Mouse (Mus musculus) forebrain, embryonic 11.5 days (tissue): ENCODE data around the gene Sestd1. TPM values are rescaled to one million over a fixed set of nuclear protein-coding genes. Genes with fewer than 3 reads are reported as not detected.

Source experiments
- ATAC-seq: fragments of 200-750 bp; cut with Nextera tagmentation; replicated peaks from 2 replicates; pipeline ENCODE4 v1.8.0; 2017; ENCODE audit warnings: moderate TSS enrichment; ENCODE audit not compliant: low FRiP score
- DNase-seq: peaks from one replicate; pipeline ENCODE4 v3.0.0-alpha.2; 2017; ENCODE audit warnings: low spot score
- H3K27ac ChIP-seq: fragments of 300-500 bp; sonication (generic); 2 replicates; pipeline ENCODE4 v1.5.1; 2014; ENCODE audit warnings: low read depth, low read length
- H3K27me3 ChIP-seq: fragments of 300-500 bp; sonication (generic); 2 replicates; pipeline ENCODE4 v1.6.1; 2014; ENCODE audit warnings: mild to moderate bottlenecking, low read length, mixed read lengths; ENCODE audit not compliant: control insufficient read depth, insufficient read depth
- H3K36me3 ChIP-seq: fragments of 300-500 bp; sonication (generic); 2 replicates; pipeline ENCODE4 v1.6.1; 2014; ENCODE audit warnings: mild to moderate bottlenecking, low read length, moderate library complexity, mixed read lengths; ENCODE audit not compliant: control insufficient read depth, insufficient read depth
- H3K4me1 ChIP-seq: fragments of 300-500 bp; sonication (generic); replicated peaks from 2 replicates; pipeline ENCODE4 v1.6.1; 2014; ENCODE audit warnings: low read length, mixed read lengths; ENCODE audit not compliant: control insufficient read depth, insufficient read depth
- H3K4me2 ChIP-seq: fragments of 300-500 bp; sonication (generic); 2 replicates; pipeline ENCODE4 v1.6.1; 2014; ENCODE audit warnings: low read depth, mild to moderate bottlenecking, low read length, moderate library complexity, mixed read lengths; ENCODE audit not compliant: severe bottlenecking
- H3K4me3 ChIP-seq: fragments of 300-500 bp; sonication (generic); 2 replicates; pipeline ENCODE4 v1.5.1; 2014; ENCODE audit warnings: low read depth, low read length
- H3K9ac ChIP-seq: fragments of 300-500 bp; sonication (generic); 2 replicates; pipeline ENCODE4 v1.6.1; 2014; ENCODE audit warnings: low read length
- H3K9me3 ChIP-seq: fragments of 300-500 bp; sonication (generic); 2 replicates; pipeline ENCODE4 v1.6.1; 2016; ENCODE audit warnings: low read length, mixed read lengths; ENCODE audit not compliant: control insufficient read depth
- WGBS: fragments of 180-500 bp; shearing (Covaris S2); extraction: QIAGEN DNeasy Blood & Tissue Kit; methylation state at CpG from one replicate; pipeline ENCODE4 v1.1.7; 2014; 5-methylcytosine and 5-hydroxymethylcytosine counted together
- polyA plus RNA-seq: library from polyadenylated mRNA; unstranded; fragments of >200 nt; fragmentation: Nextera tagmentation; extraction: Ambion mirVana; gene quantifications from 2 replicates; pipeline ENCODE4 v1.2.1, GENCODE M21; 2014

Sestd1 gene
- polyA plus RNA-seq, 1 experiment from 2014 or later, result 26.0 TPM

DNA sequence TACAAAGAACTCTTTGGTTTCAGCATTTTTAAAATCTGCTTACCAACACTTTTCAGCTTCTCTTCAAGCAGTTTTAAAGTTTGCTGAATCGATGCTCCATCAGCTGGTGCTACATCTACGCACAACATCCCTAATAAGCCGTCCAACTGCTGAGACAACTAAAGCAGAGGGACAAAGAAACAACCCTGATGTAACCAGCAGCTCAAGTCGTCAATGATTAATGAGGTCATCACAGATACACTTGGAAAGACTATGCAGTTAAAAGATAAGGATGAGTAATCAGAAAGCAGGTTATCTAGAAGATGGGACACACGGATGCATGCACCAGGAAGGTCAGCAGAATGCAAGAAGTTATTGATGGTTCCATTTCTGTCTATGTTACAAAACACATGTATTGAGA is 82.1 kb downstream of the Sestd1 start:
- Histone ChIP-seq H3K27me3 (no peaks in the 10 kb centered on the region), H3K36me3 (no peaks in the 10 kb centered on the region; the same call in 1 of the 2 replicates), H3K9me3 (no peaks in the 10 kb centered on the region), H3K4me3 (no peak overlapping the region), H3K4me1 (no peaks in the 10 kb centered on the region), H3K9ac (no peak overlapping the region), H3K27ac (no peak overlapping the region), H3K4me2 (no peak overlapping the region)
- WGBS, result 91% methylated on average over 5 of the region's 5 CpGs
- no peak for ATAC-seq
- DNase-seq, result no peak

DNA sequence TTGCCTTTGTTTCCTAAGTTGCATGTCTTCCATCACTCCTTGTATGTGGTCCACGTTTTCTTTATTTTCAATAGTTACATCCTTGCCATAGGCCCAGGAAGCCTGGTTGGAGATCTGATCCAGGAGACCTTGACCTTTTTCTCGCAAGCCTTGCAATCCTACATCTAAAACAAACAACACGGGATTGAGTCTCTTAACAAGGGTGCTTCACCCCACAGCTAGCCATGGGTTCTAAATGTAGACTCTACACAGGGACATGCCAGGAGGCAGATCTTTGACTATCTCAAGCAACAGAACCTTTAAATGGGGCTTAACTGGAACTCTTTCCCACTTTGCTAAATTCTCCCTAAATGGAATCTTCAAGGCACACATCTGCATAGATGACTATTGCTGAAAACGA is 83.6 kb downstream of the Sestd1 start:
- no peaks in the 10 kb centered on the region for H3K27me3 ChIP-seq
- H3K4me3 ChIP-seq, result no peak overlapping the region
- ATAC-seq, result no peak
- H3K9ac ChIP-seq, result no peak overlapping the region
- H3K27ac ChIP-seq, result no peak overlapping the region
- no peaks in the 10 kb centered on the region for H3K9me3 ChIP-seq
- H3K4me1 ChIP-seq, result no peaks in the 10 kb centered on the region
- H3K4me2 ChIP-seq, result no peak overlapping the region
- H3K36me3 ChIP-seq, result no peaks in the 10 kb centered on the region; the same call in 1 of the 2 replicates
- 92% methylated on average over 4 of the region's 4 CpGs for WGBS
- no peak for DNase-seq

DNA sequence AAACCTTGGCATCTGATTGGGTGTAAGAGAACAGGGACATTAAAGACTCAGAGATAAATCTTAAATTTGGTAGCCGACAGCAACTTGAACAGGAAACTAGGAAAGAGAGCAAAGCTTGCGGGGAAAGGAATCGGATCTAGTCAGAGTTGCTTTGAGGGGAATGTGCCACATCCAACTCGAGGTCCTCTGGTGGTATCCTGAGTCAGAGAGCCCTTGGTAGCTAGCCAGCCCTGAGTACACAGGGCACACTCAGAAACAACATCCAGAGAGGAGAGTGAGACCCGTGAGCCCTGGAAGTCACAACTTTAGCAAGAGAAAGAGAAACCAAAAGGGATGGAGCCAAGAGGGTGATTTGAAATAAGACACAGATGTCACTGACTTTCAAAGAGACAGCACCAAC is 85.3 kb downstream of the Sestd1 start:
- no peak for ATAC-seq
- H3K4me1 ChIP-seq, result no peaks in the 10 kb centered on the region
- H3K9me3 ChIP-seq, result no peaks in the 10 kb centered on the region
- H3K4me2 ChIP-seq, result no peak overlapping the region
- no peaks in the 10 kb centered on the region for H3K27me3 ChIP-seq
- H3K36me3 ChIP-seq, result no peaks in the 10 kb centered on the region; the same call in 1 of the 2 replicates
- WGBS, result 92% methylated on average over 5 of the region's 5 CpGs
- no peak for DNase-seq
- no peak overlapping the region for H3K27ac ChIP-seq
- no peak overlapping the region for H3K9ac ChIP-seq
- H3K4me3 ChIP-seq, result no peak overlapping the region

DNA sequence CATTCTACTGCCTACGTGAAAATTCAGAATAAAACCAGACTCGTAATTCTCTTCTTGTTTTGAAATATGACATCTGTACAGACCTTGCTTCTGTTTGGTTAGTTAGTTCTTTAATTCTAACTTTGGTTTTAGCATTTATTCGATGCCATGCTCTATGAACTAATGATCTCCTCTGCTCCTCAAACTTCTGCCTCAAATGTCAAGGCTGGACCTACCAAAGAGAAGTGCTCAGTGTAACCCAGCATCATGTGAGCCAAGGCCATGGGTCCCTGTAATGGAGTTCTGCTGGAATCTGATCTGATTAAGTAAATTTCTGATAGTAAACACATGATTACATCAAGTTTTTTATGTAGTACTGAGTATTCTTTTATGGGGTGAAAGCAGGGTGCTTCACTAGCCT is 88.6 kb downstream of the Sestd1 start:
- Histone ChIP-seq H3K9me3 (no peaks in the 10 kb centered on the region), H3K9ac (no peak overlapping the region), H3K4me3 (no peak overlapping the region), H3K4me2 (no peak overlapping the region), H3K27me3 (no peaks in the 10 kb centered on the region), H3K36me3 (no peaks in the 10 kb centered on the region; the same call in 1 of the 2 replicates), H3K27ac (no peak overlapping the region), H3K4me1 (no peaks in the 10 kb centered on the region)
- DNase-seq (no peak), ATAC-seq (no peak)
- WGBS, result 95% methylated on average over 3 of the region's 3 CpGs

DNA sequence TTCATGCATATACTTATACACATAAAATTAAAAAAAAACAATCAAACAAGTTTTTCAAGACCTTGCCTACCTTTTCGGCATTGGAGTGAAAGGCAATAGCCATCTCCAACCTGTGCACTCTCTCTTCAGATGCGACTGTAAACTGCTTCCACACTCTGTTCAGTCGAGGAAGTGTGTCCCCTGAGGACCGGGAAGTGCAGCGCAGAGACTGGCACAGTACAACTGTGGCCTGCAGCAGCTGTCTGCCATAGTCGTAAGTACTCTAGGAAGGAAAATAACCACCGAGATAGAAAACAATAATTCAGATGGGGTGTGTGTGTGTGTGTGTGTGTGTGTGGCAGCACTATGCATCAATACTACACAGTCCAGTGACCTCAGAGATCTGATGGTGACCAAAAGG is 89.5 kb downstream of the Sestd1 start:
- no peak for DNase-seq
- Histone ChIP-seq H3K9me3 (no peaks in the 10 kb centered on the region), H3K9ac (no peak overlapping the region), H3K36me3 (no peaks in the 10 kb centered on the region; the same call in 1 of the 2 replicates), H3K27me3 (no peaks in the 10 kb centered on the region), H3K27ac (no peak overlapping the region), H3K4me3 (no peak overlapping the region), H3K4me1 (no peaks in the 10 kb centered on the region), H3K4me2 (no peak overlapping the region)
- 95% methylated on average over 7 of the region's 7 CpGs for WGBS
- no peak for ATAC-seq

DNA sequence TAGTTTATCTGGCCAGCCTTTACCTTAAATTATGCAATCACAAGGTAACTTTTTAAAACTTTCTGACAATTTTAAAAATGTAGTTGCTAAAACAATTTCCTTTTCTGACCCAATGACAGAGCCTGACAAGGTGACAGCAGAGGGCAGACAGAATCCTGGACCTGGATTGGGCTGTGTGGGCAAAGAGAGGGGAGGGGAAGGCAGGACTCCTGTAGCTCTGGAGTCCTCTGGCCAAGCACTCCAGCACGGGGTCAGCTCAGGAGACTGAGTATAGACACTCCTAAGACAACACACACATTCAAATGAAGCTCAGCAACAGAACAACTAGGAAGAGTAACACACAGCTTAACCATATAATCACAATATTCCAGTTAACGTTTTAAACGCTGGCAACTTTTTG is 90.1 kb downstream of the Sestd1 start:
- WGBS, result 92% methylated on average over 3 of the region's 3 CpGs
- no peak for ATAC-seq

DNA sequence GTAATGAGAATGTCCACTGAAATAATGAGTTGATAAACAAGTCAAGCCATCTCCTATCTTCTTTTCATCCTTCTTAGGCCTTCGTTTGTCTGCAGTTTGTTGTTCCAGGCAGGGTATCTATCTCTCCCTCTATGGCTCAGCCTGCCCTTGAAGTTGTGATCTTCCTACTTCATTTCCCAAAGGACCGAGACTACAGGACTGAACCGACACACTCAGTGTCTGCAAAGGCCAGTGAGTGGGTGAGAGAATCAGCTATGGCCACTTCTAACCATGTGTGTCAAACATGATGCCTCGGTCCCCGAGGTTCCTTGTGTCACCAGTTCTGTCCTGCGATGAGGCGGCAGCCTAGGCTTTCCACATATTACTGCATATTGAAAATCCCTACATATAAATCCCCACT is 90.7 kb downstream of the Sestd1 start:
- Histone ChIP-seq H3K4me3 (no peak overlapping the region), H3K9ac (no peak overlapping the region), H3K9me3 (no peaks in the 10 kb centered on the region), H3K27me3 (no peaks in the 10 kb centered on the region), H3K36me3 (no peaks in the 10 kb centered on the region; the same call in 1 of the 2 replicates), H3K27ac (no peak overlapping the region), H3K4me1 (no peaks in the 10 kb centered on the region), H3K4me2 (no peak overlapping the region)
- DNase-seq, result no peak
- WGBS, result 92% methylated on average over 7 of the region's 7 CpGs
- no peak for ATAC-seq

More for the DNA sequence above, 90.1 kb downstream of the Sestd1 start:
- Histone ChIP-seq H3K9ac (no peak overlapping the region), H3K4me1 (no peaks in the 10 kb centered on the region), H3K4me3 (no peak overlapping the region), H3K9me3 (no peaks in the 10 kb centered on the region), H3K27ac (no peak overlapping the region), H3K27me3 (no peaks in the 10 kb centered on the region), H3K4me2 (no peak overlapping the region), H3K36me3 (no peaks in the 10 kb centered on the region; the same call in 1 of the 2 replicates)
- DNase-seq, result no peak

DNA sequence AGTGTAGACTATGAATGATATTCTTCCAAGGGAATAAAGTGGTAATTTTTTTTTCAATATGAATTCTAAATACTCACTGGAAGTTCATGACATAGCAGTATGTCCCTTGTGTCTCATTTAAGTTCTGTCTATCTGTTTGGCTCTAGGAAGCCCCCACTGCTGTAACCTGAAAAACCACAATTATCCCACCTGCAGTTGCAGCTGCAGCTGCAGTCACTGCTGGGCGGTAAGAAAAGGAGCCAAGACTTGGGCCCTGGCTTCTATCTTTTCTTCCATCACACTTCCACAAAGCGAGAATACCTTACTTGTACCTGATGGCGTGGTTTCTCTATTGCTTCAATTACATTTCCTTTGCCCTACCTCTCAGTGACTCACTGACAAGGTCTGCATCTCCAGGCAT is 92.9 kb downstream of the Sestd1 start:
- no peaks in the 10 kb centered on the region for H3K9me3 ChIP-seq
- H3K4me1 ChIP-seq, result no peaks in the 10 kb centered on the region
- DNase-seq (no peak), ATAC-seq (no peak)
- H3K27me3 ChIP-seq, result no peaks in the 10 kb centered on the region
- H3K9ac ChIP-seq, result no peak overlapping the region
- no peaks in the 10 kb centered on the region; the same call in 1 of the 2 replicates for H3K36me3 ChIP-seq
- no peak overlapping the region for H3K4me3 ChIP-seq
- 89% methylated on average over 3 of the region's 3 CpGs for WGBS
- no peak overlapping the region for H3K4me2 ChIP-seq
- H3K27ac ChIP-seq, result no peak overlapping the region

DNA sequence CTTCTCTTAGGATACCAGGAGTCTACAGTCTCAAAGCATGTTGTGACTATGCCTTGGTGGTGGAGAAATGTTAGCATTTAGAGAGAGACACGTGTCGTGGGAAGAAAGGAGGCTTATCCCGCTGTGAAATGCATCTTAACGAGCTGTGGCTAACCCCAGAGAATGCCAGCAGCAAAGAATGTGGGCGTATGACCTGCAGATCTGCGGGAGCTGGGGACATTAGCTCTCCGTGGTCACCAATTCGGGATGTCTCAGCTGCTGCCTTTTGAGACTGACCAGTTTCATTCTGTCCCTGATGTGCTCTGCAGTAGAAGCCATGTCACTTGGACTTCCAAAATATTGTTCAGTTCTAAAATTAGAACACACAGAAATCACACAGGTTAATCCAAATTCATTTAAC is 93.5 kb downstream of the Sestd1 start:
- no peak overlapping the region for H3K9ac ChIP-seq
- no peak for DNase-seq
- no peak overlapping the region for H3K27ac ChIP-seq
- no peaks in the 10 kb centered on the region; the same call in 1 of the 2 replicates for H3K36me3 ChIP-seq
- no peaks in the 10 kb centered on the region for H3K27me3 ChIP-seq
- no peak overlapping the region for H3K4me3 ChIP-seq
- H3K4me1 ChIP-seq, result no peaks in the 10 kb centered on the region
- ATAC-seq, result no peak
- no peak overlapping the region for H3K4me2 ChIP-seq
- no peaks in the 10 kb centered on the region for H3K9me3 ChIP-seq
- 47% methylated on average over 8 of the region's 8 CpGs for WGBS
